Mouse (Mus musculus): Measurements from ENCODE around the gene Gcnt2.
"Not testable (repeated sequence)": the region's sequence is repeated elsewhere in the genome, so short reads cannot be mapped to it uniquely, and the experiment has no call there.

The Gcnt2 gene

GRCm38 (mm10) chr13:40874021-40874420 lies 14.5 kb downstream of the Gcnt2 start:
- DNase-seq (ENCODE audit: low spot score): no peak

GRCm38 (mm10) chr13:40875415-40875814 lies 15.9 kb downstream of the Gcnt2 start:
- no peak for DNase-seq (ENCODE audit: low spot score)

- DNase-seq (ENCODE audit: low spot score): no peak
Measured at GRCm38 (mm10) chr13:40877589-40877988, 18.0 kb downstream of the Gcnt2 start.

DNA sequence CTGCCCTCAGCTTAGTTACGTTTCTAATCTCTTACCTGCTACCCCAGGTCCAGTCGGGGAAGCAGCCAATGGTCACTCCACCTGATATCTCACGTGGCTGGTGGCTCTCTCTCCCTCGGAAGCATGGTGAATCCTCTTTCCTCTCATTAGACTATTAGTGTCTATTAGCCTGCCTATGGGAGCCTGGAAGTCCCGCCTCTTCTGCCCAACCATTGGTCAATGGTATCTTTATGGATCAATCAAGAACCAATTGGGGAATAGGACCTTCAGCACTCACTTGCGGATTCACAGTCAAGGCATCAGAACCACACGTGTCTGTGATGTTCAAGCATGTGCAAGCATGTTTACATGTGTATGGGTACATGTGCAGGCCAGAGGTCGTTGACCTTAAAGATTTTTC lies 21.0 kb downstream of the Gcnt2 start:
- no peak for DNase-seq (ENCODE audit: low spot score)

GRCm38 (mm10) chr13:40882606-40883005 lies 23.1 kb downstream of the Gcnt2 start:
- DNase-seq (ENCODE audit: low spot score): no peak

DNA sequence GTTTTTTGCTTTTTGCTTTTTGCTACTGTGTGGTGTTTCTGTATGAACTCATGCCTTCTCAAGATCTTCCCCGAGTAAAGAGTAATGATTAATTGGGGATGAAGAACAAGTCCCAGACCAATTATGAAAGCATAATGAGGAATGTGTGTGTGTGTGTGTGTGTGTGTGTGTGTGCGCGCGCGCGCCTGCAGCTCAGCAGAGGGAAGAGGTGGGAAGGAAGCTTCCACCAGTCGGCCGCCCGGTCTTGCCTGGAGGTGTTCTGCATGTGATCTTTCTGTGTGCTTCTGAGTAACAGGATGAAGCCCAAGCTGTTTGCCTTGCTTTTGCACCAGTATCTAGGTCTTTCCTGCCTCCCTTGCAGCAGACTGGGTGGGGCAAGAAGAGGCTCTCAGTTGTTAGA lies 24.3 kb downstream of the Gcnt2 start:
- no peak for DNase-seq (ENCODE audit: low spot score)

DNA sequence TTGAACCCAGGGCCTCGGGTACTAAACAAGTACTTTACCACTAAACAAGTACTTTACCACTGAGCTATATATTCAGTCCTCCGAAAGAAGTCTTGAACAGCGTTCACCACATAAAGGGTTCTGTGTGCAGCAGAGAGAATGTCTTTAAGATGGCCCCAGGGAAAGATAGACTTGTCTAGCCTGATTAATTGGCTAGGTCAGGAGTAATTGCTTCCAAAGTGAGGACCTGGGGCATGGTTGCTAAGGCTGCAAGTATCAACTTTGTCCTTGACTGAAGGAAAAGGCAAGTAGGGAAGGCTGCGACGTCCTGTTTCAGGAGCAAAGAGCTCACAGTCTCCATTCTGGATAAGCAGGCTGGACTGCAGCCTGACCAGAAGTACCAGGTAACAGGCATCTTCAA lies 25.3 kb downstream of the Gcnt2 start:
- no peak for DNase-seq (ENCODE audit: low spot score)

DNA sequence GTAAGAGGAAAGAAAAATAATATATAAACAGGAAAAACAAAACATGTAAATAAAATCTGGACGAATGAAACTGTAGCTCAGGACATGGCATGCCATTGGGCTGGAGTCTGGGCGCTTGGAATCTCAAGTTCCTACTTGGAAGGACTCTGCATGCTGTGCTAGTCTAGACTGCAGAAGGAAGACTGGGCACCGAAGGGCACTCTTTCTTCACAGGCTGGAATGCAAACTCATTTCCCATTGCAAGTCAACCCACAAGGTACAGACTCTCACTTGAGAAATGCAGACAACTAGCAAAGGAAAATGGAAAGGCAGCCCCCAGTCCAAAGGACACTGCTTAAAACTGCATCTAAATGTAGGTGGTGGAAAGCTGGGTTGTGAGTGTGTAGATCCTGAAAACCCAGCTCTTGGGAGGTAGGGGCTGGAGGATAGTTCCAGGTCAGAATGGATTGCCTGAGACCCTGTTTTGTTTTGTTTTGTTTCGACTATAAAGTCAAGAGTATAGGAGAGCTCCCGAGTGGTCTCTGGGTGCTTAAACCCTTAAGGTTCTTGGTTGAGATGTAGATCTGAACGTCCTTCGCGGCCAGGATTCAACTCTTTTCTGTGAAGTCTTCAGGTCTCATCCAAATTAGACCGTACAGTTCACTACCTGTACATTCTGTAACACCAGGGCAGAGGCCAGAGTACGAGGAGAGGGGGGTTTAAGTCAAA lies 26.5 kb downstream of the Gcnt2 start:
- no peak for DNase-seq (ENCODE audit: low spot score)

DNA sequence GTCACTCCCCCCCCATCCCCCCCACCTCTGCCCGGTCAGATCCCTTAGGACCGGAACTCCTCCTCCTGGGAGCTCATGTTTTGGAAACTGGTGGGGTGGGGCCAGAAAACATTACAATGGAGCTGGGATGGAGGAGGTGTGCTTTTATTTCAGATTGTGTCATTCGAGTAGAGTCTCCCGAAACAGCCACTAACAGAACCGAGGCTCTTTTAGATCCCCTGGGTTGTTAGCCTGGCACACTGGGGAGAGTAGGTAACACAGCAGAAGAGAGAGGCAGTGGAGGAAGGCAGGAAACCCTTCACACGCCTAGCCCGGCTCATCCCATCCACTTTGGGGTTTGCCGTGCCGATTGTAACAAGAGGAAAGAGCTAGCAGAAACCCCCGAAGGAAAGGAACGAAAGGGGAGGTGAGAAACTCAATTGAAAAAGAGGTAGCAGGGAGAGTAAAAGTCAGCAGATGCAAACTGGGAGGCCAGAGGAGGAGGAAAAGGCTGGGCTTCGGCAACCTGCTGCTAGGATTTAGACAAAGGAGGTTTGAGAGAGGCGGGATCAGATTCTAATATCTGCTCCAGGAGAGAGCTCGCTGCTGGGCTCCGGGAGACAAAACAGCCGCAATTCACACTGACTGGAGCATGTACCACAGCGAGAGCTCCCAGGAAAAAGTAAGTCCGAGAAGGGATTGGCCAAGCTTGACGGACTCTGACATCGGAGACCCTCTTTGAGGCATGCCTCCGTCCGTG lies 27.3 kb downstream of the Gcnt2 start:
- DNase-seq (ENCODE audit: low spot score): no peak

DNA sequence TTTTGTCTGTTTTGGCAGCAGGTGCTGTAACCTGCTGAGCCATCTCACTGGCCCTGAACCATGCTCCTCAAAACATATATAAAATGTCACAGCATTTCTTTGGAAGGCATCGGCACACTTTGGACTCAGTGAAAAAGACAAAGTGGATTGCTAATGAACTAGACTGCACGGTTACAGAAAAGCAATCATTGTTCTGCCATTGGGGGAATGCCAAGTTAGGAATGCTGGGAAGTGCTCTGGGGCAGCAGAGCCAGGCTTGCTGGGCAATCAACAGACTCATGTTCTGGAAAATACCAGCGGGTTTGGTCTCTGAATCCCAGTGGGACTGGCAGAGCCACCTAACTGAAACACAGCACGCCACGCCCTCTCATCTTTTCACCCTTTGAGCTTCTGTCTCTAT lies 31.0 kb downstream of the Gcnt2 start:
- DNase-seq (ENCODE audit: low spot score): no peak

GRCm38 (mm10) chr13:40891369-40891768 lies 31.8 kb downstream of the Gcnt2 start:
- not testable (repeated sequence) for DNase-seq (ENCODE audit: low spot score)

- DNase-seq (ENCODE audit: low spot score): no peak
Measured at GRCm38 (mm10) chr13:40892043-40892442, 32.5 kb downstream of the Gcnt2 start.

GRCm38 (mm10) chr13:40892547-40892946 lies 33.0 kb downstream of the Gcnt2 start:
- DNase-seq (ENCODE audit: low spot score): no peak

- DNase-seq (ENCODE audit: low spot score): no peak
Measured at GRCm38 (mm10) chr13:40893573-40893972, 34.0 kb downstream of the Gcnt2 start.

DNA sequence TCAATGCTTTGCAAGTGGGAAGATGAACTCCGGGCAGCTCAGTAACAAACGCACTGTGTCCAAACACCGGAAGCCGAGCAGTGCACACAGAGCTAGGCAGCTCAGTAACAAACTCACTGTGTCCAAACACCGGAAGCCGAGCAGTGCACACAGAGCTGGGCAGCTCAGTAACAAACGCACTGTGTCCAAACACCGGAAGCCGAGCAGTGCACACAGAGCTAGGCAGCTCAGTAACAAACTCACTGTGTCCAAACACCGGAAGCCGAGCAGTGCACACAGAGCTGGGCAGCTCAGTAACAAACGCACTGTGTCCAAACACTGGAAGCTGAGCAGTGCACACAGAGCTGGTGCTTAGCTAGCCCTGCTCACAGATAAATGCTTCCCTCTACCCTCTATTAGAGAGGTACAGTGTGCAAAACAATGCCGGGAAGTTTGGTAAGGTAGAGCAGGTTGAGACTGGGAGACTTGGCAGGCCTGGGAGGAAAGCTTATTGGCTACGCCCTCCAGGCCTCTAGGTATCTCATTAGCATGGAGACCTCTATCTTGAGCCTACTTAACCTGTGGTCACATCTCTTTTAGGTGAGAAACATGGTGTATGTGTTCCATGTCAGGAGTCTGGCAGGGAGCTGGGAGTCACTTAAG lies 38.6 kb downstream of the Gcnt2 start:
- DNase-seq (ENCODE audit: low spot score): not testable (repeated sequence)

GRCm38 (mm10) chr13:40898698-40899097 lies 39.1 kb downstream of the Gcnt2 start:
- DNase-seq (ENCODE audit: low spot score): no peak

- DNase-seq (ENCODE audit: low spot score): no peak
Measured at GRCm38 (mm10) chr13:40899349-40899993, 39.9 kb downstream of the Gcnt2 start.

DNA sequence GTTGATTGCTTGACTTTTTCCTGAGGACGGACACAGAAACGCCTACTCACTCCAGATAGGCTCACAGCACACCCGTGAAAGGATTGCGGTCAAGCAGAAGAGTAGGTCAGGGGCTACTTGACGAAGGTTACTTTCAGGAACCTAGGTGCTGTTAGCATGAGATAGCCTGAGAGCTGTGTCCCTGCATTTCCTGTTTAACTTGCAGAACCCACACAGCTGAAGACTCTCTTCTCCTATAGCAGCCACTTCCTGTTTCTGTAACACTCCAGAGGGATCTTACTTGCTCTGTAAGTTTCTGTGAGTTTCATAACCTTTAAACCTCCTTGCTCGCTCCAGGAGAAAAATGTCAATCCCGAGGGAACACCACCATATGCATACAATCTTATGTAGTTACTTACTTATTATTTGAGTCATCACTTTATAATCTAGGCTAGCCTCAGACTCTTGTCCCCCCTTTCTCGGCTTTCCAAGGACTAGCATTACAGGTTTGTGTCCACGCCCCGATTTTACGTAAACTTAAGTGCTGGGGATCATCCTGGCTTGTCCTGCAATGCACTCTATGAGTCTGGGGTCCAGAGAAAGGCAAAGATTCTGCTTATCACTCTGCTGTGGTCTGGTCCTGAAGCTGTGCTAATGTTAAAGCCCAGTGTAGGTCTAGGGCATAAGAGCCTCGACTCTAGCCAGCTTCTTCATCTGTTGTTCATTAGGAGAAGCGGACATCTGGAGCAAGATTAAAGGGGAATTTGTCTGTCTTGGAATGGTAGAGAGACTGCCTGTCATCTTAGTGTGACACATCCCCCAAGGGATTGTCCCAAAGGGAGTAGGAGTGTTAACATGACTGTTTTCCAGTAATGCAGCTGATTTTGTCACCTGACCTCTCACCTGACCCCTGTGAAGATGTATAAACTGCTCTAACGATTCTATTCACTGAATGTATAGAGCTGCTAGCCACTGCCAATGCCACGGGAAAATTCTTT lies 40.7 kb downstream of the Gcnt2 start:
- DNase-seq (ENCODE audit: low spot score): no peak

DNA sequence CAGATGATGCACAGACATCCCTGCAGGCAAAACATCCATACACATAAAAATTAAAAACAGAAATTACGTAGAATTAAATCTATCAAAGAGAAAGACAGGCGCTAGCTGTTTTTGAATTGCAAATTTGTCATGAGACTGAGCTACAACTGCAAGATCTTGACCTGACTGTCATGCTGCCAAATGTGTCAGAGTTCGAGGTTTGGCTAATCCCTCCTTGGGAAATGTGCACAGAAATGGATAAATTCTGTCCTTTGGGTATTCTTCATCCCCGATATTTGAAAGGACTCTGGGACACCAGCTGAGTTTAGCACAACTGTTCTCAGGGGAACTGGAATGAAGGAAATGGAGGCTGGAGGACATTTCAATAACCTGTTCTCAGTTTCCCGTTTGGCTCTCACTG lies 41.7 kb downstream of the Gcnt2 start:
- DNase-seq (ENCODE audit: low spot score): no peak

DNA sequence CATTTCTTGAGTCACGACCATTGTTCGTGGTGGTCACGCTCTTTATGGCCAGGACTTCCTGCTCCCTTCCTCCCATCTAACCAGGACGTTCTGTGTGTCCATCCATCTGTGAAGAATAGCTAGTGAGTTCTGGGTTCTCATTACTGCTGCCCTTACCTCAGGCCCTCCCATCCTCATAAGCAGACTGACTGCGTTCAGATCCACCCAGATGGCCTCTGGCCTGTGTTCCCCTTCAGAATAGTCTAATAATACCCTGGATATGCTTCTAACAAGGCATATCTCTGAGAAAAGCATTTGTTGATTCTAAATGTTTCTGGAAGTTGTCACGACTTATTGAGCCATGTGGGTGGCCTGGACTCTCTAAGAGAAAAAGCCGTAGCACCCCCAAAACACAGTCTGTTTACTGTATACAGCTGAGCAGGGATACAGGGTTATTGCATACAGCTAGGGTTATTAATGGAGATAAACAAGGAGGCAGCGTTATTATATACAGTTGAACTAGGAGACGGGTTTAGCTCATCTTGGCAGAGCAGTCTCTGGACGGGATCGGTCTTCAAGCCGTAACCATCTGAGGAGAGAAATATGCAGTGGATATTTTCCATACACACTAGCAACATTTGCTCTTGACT lies 42.4 kb downstream of the Gcnt2 start:
- no peak for DNase-seq (ENCODE audit: low spot score)

GRCm38 (mm10) chr13:40904080-40904479 lies 44.5 kb downstream of the Gcnt2 start:
- DNase-seq (ENCODE audit: low spot score): no peak
